ENCODE assay signal across 8 mouse cellular contexts in the genomic region with DNA sequence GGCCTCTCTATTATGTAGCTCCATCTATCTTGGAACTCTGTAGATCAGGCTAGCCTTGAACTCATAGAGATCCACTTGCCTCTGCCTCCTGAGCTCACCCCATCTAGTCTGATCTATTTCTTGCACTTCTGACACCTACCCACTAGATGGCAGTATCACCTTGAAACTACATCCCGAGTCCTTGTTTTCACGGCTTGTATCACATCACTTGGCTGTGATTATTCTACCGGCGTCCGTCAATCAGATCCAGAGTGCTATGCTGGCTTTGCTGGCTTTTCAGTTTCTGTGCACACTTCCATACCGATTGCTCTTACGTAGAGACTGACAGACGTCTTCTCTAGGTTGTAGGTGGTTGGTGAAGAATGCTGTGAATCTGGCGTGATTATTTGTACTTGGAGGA. TPM values are rescaled to one million over a fixed set of nuclear protein-coding genes. Genes with fewer than 3 reads are reported as not detected.
DNase-seq lines count a peak whose midpoint lies in the region; ATAC-seq and TF ChIP-seq lines count a peak whose summit lies in the region.

No protein-coding gene starts in this region.

- H3K36me3 ChIP-seq in midbrain, postnatal 0 days (ENCODE audit: insufficient read depth, low read length): peaks cover 4% of the 10 kb centered on the region; the same call in 1 of the 2 replicates
- no peaks in the 10 kb centered on the region for H3K36me3 ChIP-seq in midbrain, embryonic 15.5 days (replicated peaks)

- H3K4me2 ChIP-seq in midbrain, postnatal 0 days (ENCODE audit: low read depth, low read length, poor library complexity, severe bottlenecking): no peak overlapping the region
- H3K4me2 ChIP-seq in midbrain, embryonic 15.5 days: no peak overlapping the region

- intact Hi-C loops in gastrocnemius, postnatal 14 days (cut with DNase I; ENCODE audit: low total_unique reads): loop anchor here (5.0 kb wide), 1 partner anchor 75 kb away; no protein-coding TSS in a partner anchor

- H3K27ac ChIP-seq in midbrain, postnatal 0 days (ENCODE audit: low read depth, low read length): no peak overlapping the region
- H3K27ac ChIP-seq in midbrain, embryonic 15.5 days: no peak overlapping the region

- 64% methylated on average over 9 of the region's 9 CpGs for WGBS in midbrain, postnatal 0 days
- WGBS in midbrain, embryonic 15.5 days: 73% methylated on average over 9 of the region's 9 CpGs

- no peak overlapping the region for H3K4me3 ChIP-seq in midbrain, postnatal 0 days (ENCODE audit: low read depth, low read length)
- no peak overlapping the region for H3K4me3 ChIP-seq in midbrain, embryonic 15.5 days

- H3K4me1 ChIP-seq in midbrain, postnatal 0 days (ENCODE audit: insufficient read depth, low read length): no peaks in the 10 kb centered on the region
- no peaks in the 10 kb centered on the region for H3K4me1 ChIP-seq in midbrain, embryonic 15.5 days

- peak; percentile 47 for DNase-seq in gastrocnemius, adult 18-20 months (ENCODE audit: low spot score)
- no peak for DNase-seq in gastrocnemius, postnatal 14 days
- DNase-seq in midbrain, postnatal 0 days (ENCODE audit: low spot score): peak; percentile 78
- peak; percentile 69 to 79 for DNase-seq in cerebellum, postnatal 10 days
- DNase-seq in retina, postnatal 1 day: peak; percentile 81
- no peak for DNase-seq in ovary, postnatal 10 days (ENCODE audit: low spot score)

- no peak for ATAC-seq in midbrain, postnatal 0 days (ENCODE audit: low FRiP score)
- no peak for ATAC-seq in midbrain, embryonic 15.5 days (replicated peaks)
- ATAC-seq in inflammation-experienced regulatory T-cells, adult 6 months: peak; percentile 60

- no peak overlapping the region for H3K9ac ChIP-seq in midbrain, postnatal 0 days (replicated peaks; ENCODE audit: low read length, poor library complexity, severe bottlenecking)
- H3K9ac ChIP-seq in midbrain, embryonic 15.5 days: no peak overlapping the region

- H3K27me3 ChIP-seq in midbrain, postnatal 0 days (ENCODE audit: insufficient read depth, low read length): no peaks in the 10 kb centered on the region
- H3K27me3 ChIP-seq in midbrain, embryonic 15.5 days (replicated peaks): no peaks in the 10 kb centered on the region

- peak; percentile 80 for TF ChIP-seq CTCF in midbrain, postnatal 0 days (IDR thresholded peaks at IDR 0.05)

- no peaks in the 10 kb centered on the region for H3K9me3 ChIP-seq in midbrain, postnatal 0 days (ENCODE audit: low read length)
- no peaks in the 10 kb centered on the region for H3K9me3 ChIP-seq in midbrain, embryonic 15.5 days

RNA-seq across cellular contexts. Expression of gene Mthfd1, which starts 11.8 kb away (rescaled TPM):
- 10 to 100 TPM; 31.3 to 35.1 TPM for total RNA-seq in gastrocnemius, adult 18-20 months (2021)
- 10 to 100 TPM; 31.4 to 40.6 TPM for total RNA-seq in gastrocnemius, postnatal 14 days (2021)
- total RNA-seq in midbrain, postnatal 0 days (2014; rRNA removed): 23.7 and 25.6 TPM in 2 replicates
- polyA plus RNA-seq in midbrain, postnatal 0 days (2015; fragmentation: Nextera tagmentation; extraction: Ambion mirVana): 25.1 and 26.7 TPM in 2 replicates
- 30.7 and 31.2 TPM in 2 replicates for polyA plus RNA-seq in midbrain, embryonic 15.5 days (2015; fragmentation: Nextera tagmentation; extraction: Ambion mirVana)
- 10 to 100 TPM; 25.9 to 29.2 (median 29.0) TPM for polyA plus RNA-seq in inflammation-experienced regulatory T-cells, adult 6 months (2017; shearing (Covaris generic))

RNA-seq across cellular contexts. Expression of gene Tex21, which starts 20.3 kb away (rescaled TPM):
- not detected for total RNA-seq in gastrocnemius, adult 18-20 months (2021)
- total RNA-seq in gastrocnemius, postnatal 14 days (2021): not detected
- not detected in 2 replicates for total RNA-seq in midbrain, postnatal 0 days (2014; rRNA removed)
- not detected in 2 replicates for polyA plus RNA-seq in midbrain, postnatal 0 days (2015; fragmentation: Nextera tagmentation; extraction: Ambion mirVana)
- polyA plus RNA-seq in midbrain, embryonic 15.5 days (2015; fragmentation: Nextera tagmentation; extraction: Ambion mirVana): not detected in 2 replicates
- not detected for polyA plus RNA-seq in inflammation-experienced regulatory T-cells, adult 6 months (2017; shearing (Covaris generic))

RNA-seq across cellular contexts. Expression of gene Akap5, which starts 57.8 kb away (rescaled TPM):
- under 1 TPM; 0.28 to 0.30 TPM for total RNA-seq in gastrocnemius, adult 18-20 months (2021)
- total RNA-seq in gastrocnemius, postnatal 14 days (2021): 1 to 10 TPM; 1.0 to 1.5 TPM
- 17.2 and 18.0 TPM in 2 replicates for total RNA-seq in midbrain, postnatal 0 days (2014; rRNA removed)
- 9.4 and 10.7 TPM in 2 replicates for polyA plus RNA-seq in midbrain, postnatal 0 days (2015; fragmentation: Nextera tagmentation; extraction: Ambion mirVana)
- polyA plus RNA-seq in midbrain, embryonic 15.5 days (2015; fragmentation: Nextera tagmentation; extraction: Ambion mirVana): 9.8 and 10.3 TPM in 2 replicates
- 1 to 10 TPM; 1.6 to 4.6 (median 3.1) TPM for polyA plus RNA-seq in inflammation-experienced regulatory T-cells, adult 6 months (2017; shearing (Covaris generic))

Comparison
In these comparisons a context has a peak if more than half of its experiments do, and no peak if none do; other contexts are left out.
1. DNase-seq: peak in gastrocnemius, adult 18-20 months (single experiment), midbrain, postnatal 0 days (single experiment), cerebellum, postnatal 10 days (2 of 2) and retina, postnatal 1 day (single experiment); none in gastrocnemius, postnatal 14 days (single experiment) and ovary, postnatal 10 days (single experiment).